Mouse (Mus musculus): ENCODE measurements around the gene Ddx55.

The Ddx55 gene

GRCm38 (mm10) chr5:124552558-124553307, at the start of gene Ddx55:
Gene Ddx55, plus strand, starts transcription at chr5:124552864.
- peak; percentile 93 for DNase-seq (ENCODE audit: inconsistent ontology term)

GRCm38 (mm10) chr5:124503742-124504141, 48.9 kb upstream of the Ddx55 start:
- no peak for DNase-seq (ENCODE audit: inconsistent ontology term)

DNA sequence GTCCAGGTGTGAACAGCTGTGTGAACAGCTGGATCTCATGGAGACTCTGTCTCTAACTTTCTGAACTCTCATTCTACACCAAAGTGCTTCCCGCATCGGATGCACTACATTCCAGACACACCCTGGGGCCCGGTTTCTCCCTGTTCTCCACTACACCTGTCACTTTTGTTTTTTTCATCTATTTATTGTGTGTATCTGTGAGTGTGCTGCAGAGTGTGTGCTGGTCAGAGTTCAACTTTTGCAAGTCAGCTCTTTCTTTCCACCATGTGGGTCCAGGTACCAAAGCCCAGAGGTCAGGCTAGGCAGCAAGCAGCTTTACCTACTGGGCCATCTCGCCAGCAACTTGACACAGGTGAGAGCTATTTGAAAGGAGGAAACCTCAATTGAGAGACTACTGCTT, 47.4 kb upstream of the Ddx55 start:
- DNase-seq (ENCODE audit: inconsistent ontology term): no peak

DNA sequence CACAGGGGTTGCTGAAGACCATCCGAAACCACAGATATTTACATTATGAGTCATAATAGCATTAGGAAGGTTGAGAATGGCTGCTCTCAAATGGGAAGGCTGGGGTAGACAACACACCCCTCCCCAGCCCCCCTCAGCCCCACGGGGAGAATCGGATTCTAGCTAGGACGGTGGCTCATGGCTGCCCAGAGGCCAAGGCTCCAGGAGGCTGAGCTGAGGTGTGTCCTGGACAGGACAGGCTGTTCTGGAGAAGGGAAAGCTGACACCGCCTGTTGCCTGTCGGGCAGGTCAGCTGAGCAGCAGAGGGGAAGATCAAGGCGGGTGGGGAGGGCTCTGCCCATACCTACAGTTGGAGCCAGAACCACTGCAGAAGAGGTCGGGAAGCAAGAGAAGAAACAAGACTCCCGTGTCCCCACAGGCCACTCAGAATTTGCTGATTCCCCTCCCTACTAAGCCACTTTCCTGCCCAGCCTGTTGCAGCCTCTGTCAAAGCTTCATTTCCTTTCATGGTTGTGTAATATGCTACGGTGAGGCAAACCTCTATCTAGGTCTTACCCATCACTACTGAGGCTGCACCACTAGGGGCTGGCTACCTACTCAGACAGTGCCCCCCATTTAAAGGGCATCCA, 45.8 kb upstream of the Ddx55 start:
- peak; percentile 85 for DNase-seq (ENCODE audit: inconsistent ontology term)

DNA sequence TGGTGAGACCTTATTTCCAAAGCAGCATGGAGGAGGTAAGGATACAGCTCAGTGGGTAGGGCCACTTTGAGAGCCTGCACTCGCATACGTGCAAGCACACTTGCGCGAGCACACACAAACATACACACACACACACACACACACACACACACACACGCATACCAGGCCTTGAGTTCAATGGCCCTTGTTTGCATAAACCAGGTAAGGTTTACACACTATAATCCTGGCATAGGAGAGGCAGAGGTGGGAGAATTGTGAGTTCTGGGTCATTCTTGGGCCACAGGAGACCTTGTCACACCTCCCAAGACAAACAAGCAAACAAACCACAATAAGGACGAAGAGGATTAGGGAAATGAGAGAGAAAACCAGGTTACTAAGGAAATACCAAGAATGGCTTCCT, 43.5 kb upstream of the Ddx55 start:
- DNase-seq (ENCODE audit: inconsistent ontology term): no peak

DNA sequence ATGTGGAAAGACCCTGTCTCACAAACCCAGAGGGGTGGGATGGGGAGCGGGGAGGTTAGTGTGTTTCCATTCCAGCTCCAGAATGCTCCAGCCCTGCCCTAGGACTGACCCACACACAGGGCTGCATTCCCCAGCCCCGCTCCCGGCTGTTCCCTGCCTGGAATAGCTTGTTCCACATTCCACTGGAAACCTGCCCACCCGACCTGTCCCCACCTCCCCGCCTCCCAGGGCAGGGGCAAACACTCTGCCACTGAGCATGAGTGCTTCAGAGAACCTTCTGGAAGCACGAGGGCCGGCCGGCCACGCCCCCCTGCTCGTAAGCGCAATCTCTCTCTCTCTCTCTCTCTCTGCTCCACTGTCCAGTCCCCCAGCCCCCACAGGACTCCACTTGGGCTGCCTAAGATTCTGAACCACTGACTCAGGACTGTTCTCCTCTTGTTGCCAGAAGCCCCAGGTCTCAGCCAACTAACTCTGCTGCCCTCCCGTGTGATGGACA, 42.9 kb upstream of the Ddx55 start:
- DNase-seq (ENCODE audit: inconsistent ontology term): peak; percentile 98

GRCm38 (mm10) chr5:124510536-124511050, 42.1 kb upstream of the Ddx55 start:
- no peak for DNase-seq (ENCODE audit: inconsistent ontology term)

DNA sequence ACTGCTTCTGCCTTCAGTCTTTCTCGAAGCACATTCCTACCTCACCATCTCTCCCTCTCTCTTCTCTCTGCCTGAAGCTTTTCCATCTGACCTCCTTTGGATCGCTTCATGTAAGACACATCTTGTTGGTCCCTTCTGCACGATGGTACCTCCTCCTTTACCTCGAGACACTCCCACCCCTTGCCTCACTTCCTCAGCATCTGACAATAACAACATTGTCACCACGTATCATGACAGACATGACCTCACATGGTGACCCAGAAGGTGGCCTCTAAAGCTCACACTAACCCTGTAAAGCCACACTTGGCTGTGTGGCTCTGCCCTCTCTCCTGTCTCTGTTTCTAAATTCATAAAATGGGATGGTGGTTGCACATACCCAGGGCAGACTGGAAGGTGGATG, 36.9 kb upstream of the Ddx55 start:
- no peak for DNase-seq (ENCODE audit: inconsistent ontology term)

DNA sequence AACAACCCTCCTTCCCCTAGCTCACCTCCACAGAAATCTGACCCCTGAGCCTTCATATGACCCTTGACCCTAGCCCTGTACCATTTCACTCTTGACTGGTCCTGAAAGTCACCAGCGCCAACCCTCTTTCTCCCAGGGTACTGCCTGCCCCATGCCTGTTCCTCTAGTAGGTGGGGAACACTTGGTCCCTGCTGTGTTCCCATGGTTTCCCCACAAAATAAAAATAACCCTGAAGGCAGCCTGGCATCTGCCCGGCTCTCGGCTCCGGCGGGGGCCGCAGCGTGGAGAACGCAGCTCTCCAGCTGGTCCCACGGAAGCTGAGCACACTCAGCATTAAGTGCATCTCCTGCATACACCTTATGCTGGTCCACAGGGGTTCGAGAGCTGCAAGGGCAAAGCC, 34.0 kb upstream of the Ddx55 start:
- DNase-seq (ENCODE audit: inconsistent ontology term): no peak

GRCm38 (mm10) chr5:124521588-124521987, 31.1 kb upstream of the Ddx55 start:
- no peak for DNase-seq (ENCODE audit: inconsistent ontology term)

GRCm38 (mm10) chr5:124523032-124523431, 29.6 kb upstream of the Ddx55 start:
- no peak for DNase-seq (ENCODE audit: inconsistent ontology term)

DNA sequence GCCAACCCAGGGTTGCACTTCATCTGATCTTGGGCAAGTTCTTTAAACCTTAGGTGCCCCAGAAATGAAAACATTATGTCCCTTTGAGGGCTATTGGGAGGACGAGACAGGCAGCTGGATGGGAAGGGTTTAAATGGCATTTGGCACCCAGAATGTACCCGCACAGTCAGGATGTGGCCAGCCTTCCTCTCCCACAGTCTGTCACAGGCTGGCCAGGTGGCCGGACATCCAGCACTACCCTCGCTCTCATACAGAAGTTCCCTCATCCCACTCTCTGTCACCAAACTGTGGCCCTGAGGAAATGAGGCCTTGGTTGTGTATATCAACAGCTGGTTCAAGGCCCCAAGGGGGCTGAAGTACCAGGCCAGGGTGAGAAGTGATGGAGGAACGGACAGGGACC, 27.7 kb upstream of the Ddx55 start:
- no peak for DNase-seq (ENCODE audit: inconsistent ontology term)

DNA sequence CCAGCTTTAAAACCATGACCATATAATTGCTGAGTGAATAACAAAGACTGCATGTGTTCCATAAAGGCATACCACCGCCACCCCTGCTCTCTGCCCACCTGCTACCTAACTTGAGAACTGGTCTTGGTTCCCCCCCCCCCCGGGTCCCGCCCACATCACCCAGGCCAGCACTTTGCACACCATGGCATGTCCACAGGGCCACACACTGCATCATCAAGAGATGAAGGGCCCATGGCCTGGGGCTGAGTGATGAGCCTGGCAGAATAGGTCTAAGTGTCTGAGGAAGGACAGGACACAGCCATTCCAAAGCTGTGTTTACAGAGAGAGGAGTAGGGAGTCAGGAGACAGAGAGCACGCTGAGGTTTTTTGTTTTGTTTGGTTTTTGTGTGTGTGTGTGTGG, 24.3 kb upstream of the Ddx55 start:
- DNase-seq (ENCODE audit: inconsistent ontology term): no peak

DNA sequence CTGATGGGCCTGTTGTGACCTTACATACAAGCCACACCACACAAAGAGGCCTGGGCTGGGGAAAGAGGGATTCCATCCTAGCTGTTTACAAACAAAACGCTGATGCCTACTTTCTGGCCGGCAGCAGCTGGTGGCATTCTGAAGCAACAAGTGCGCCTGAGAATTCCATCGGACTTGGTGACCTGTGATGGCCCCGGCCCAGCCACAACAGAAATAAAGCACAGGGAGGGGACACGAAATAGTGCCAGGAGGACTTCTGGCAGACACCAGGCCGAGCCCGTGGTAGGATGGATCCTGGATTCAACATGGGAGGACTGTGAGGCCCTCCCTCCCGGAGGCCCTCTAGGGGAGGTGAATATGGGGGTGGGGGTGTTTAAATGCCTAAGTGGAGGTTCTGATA, 23.9 kb upstream of the Ddx55 start:
- DNase-seq (ENCODE audit: inconsistent ontology term): peak; percentile 87

- DNase-seq (ENCODE audit: inconsistent ontology term): no peak
Measured at GRCm38 (mm10) chr5:124529191-124529651, 23.4 kb upstream of the Ddx55 start.

DNA sequence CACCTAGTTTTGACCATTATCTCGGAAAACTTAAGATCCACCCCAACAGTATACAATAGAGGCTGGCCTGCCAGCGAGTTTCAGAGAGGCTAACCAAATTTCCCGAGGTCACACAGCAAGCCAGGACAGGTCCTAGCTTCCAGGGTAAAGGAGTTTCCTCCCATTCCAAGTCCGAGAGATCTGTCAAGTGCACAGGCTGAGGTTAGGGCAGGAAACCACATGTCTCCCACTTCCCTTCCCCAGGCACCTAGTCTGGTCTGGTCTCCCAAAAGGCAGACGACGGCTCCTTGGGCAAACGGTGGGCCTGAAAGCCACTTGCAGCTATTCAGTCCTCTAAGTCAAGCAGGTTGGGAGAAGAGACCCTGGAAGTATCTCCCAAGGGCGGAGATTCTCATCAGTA, 23.0 kb upstream of the Ddx55 start:
- DNase-seq (ENCODE audit: inconsistent ontology term): no peak

DNA sequence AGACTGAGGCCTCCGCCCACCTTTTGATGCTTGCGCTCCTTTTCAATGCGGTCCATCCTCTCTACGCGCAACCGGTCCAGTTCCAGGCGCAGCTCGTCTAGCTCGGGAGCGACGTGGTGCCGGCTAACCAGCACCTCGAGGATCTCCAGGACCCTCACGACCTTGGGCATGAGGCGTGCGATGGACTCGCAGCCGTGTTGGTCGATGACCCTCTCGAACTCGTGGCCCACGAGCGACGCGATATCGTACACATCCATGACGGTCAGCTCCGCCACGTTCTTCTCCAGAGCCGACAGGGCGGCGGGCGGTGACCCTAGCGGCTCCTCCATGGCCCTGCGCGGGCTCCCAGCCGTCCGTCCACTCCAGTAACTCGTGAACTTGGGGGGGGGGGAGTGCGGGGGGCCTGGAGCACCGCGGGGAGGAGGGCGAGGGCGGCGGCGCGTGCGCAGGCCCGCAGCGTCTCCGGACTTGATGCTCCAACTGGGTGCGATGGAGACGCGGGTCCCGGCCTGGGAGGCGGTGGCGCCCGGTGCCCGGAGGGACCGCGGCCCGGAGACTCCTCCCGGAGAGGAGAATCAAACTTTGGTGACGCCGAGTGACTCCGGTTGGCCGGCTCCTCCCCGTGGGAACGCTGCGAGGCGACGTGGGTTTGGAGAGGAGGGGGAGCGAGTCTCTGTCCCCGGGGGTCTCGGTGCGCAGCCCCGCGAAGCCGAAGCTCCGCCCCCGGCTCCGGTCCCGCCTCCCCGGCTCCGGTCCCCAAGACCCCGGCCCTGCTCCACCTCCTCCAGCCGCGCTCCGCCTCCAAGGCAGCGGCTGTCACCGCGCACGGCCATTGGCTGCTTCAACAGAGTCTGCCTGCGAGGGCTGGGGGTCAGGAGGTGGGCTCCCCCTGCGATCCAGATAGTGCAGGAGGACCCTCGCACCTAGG, 21.7 kb upstream of the Ddx55 start, which contains the start of gene Rilpl1:
Gene Rilpl1, minus strand, starts transcription at position 737 of the 928 bp plus-strand sequence.
- DNase-seq (ENCODE audit: inconsistent ontology term): peak; percentile 88

DNA sequence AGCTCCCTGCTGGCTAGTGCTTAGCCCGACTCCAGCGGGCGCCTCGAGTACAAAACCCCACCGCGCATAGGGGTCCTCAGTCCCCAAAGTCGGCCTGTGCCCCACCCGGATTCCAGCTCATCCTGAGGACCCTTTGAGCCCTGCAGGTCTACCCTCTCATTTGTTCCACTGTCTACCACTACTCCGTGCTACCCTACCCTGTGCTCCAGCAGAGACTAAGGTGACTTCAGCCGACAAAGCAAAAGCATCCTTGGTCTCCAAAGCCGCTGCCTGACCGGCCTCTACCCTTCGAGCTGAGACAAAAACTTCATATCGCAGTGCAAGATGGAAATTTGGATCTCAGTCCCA, 21.1 kb upstream of the Ddx55 start:
- DNase-seq (ENCODE audit: inconsistent ontology term): no peak

- no peak for DNase-seq (ENCODE audit: inconsistent ontology term)
Measured at GRCm38 (mm10) chr5:124532451-124532850, 20.2 kb upstream of the Ddx55 start.

DNA sequence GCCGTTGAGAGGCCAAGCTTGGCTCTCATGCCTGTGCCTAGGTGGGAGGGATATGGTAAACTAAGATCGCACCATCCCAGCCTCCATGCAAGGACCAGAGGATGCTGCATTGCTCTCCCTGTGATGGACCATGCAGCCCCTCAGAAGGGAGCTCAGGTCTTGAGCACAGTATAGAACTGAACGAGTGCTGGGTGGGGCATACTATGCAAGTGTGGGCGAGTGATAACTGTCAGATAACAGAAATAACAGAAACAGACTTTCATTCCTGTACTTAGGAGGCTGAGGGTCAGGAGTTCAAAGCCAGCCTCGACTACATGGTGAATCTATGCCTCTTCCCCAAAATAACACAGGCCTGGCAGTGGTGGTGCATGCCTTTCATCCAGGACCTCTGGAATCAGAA, 17.6 kb upstream of the Ddx55 start:
- DNase-seq (ENCODE audit: inconsistent ontology term): no peak

DNA sequence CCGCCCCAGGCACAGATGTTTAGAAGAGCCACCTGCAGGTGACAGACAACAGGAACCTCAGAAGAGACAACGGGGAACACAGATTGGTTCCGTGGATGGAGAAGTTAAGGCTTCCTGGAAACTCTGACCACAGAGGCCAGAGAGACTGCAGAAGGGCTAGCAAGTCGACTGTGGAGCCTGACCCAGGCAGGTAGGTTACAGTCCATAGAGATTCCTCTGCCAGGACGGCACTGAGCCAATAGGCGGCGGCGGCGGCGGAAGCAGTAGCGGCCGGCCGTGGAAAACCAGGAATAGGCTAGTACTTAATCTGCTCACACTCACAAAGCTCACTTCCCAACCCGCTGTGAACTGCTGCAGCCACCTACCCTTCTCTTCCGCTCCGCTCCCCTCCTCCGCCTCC, 15.9 kb upstream of the Ddx55 start:
- peak; percentile 37 for DNase-seq (ENCODE audit: inconsistent ontology term)

All from Muller cell, postnatal 12 days (primary cell).